Mouse (Mus musculus) v-Abl transformed pro-B cells (cell line): ENCODE results near the gene Fez1.

ENCODE experiments used
- in situ Hi-C, 2 experiments: fragments of 400-800 bp; cut with MboI; formaldehyde crosslinking; loops; one replicate each; pipeline ENCODE4 v1.15.1; 2025; ENCODE audit not compliant: unreplicated experiment in 2 of 2

The Fez1 gene

GRCm38 (mm10) chr9:36833043-36833881, 11.6 kb downstream of the Fez1 start:
- in situ Hi-C loops, result no loop called here

- in situ Hi-C loops, result no loop called here
Measured at GRCm38 (mm10) chr9:36833914-36834313, 12.2 kb downstream of the Fez1 start.

- in situ Hi-C loops, result no loop called here
Measured at GRCm38 (mm10) chr9:36846346-36846745, 24.7 kb downstream of the Fez1 start.

- in situ Hi-C loops, result no loop called here
Measured at GRCm38 (mm10) chr9:36848661-36849060, 27.0 kb downstream of the Fez1 start.

- in situ Hi-C loops, result no loop called here
Measured at GRCm38 (mm10) chr9:36850091-36850490, 28.4 kb downstream of the Fez1 start.

GRCm38 (mm10) chr9:36852175-36852574, 30.5 kb downstream of the Fez1 start:
- in situ Hi-C loops, result no loop called here

- in situ Hi-C loops, result no loop called here
Measured at GRCm38 (mm10) chr9:36856351-36856750, 34.7 kb downstream of the Fez1 start.

GRCm38 (mm10) chr9:36857476-36858117, 35.9 kb downstream of the Fez1 start:
- in situ Hi-C loops, result no loop called here

GRCm38 (mm10) chr9:36858677-36859076, 37.0 kb downstream of the Fez1 start:
- in situ Hi-C loops, result no loop called here

- in situ Hi-C loops, result no loop called here
Measured at GRCm38 (mm10) chr9:36862576-36862975, 40.9 kb downstream of the Fez1 start.

GRCm38 (mm10) chr9:36863694-36864093, 42.0 kb downstream of the Fez1 start:
- in situ Hi-C loops, result no loop called here

GRCm38 (mm10) chr9:36864862-36865813, 43.5 kb downstream of the Fez1 start:
- in situ Hi-C loops, result no loop called here

- in situ Hi-C loops, result no loop called here
Measured at GRCm38 (mm10) chr9:36868662-36869061, 47.0 kb downstream of the Fez1 start.

GRCm38 (mm10) chr9:36870263-36870662, 48.6 kb downstream of the Fez1 start:
- in situ Hi-C loops, result no loop called here

GRCm38 (mm10) chr9:36873796-36874195, 52.1 kb downstream of the Fez1 start:
- in situ Hi-C loops, result no loop called here

GRCm38 (mm10) chr9:36876313-36876712, 54.6 kb downstream of the Fez1 start:
- in situ Hi-C loops, result loop anchor here in 1 of 2 experiments (25.0 kb wide), 1 partner anchor 439 kb away; the partner anchor contains the start of gene Gm7257

GRCm38 (mm10) chr9:36876787-36877186, 55.1 kb downstream of the Fez1 start:
- in situ Hi-C loops, result loop anchor here in 1 of 2 experiments (25.0 kb wide), 1 partner anchor 439 kb away; the partner anchor contains the start of gene Gm7257

- in situ Hi-C loops, result loop anchor here in 1 of 2 experiments (25.0 kb wide), 1 partner anchor 444 kb away; the partner anchor contains the start of gene Gm7257
Measured at GRCm38 (mm10) chr9:36881615-36882014, 60.0 kb downstream of the Fez1 start.

GRCm38 (mm10) chr9:36882034-36882745, 60.5 kb downstream of the Fez1 start:
- in situ Hi-C loops, result loop anchor here in 1 of 2 experiments (25.0 kb wide), 1 partner anchor 445 kb away; the partner anchor contains the start of gene Gm7257

GRCm38 (mm10) chr9:36883569-36883968, 61.9 kb downstream of the Fez1 start:
- in situ Hi-C loops, result loop anchor here in 1 of 2 experiments (25.0 kb wide), 1 partner anchor 446 kb away; the partner anchor contains the start of gene Gm7257
